Mouse (Mus musculus) testis, adult 2 months (tissue): ENCODE measurements around the gene Wnt3a.

ENCODE experiments used
- CTCF ChIP-seq: fragments of 200-500 bp; IDR thresholded peaks from 2 replicates; pipeline ENCODE4 v1.5.1; 2012; ENCODE audit warnings: low read depth, mild to moderate bottlenecking, inconsistent platforms, low read length, moderate library complexity; ENCODE audit not compliant: control insufficient read depth, insufficient read depth, insufficient replicate concordance
- POLR2A ChIP-seq: fragments of 200-500 bp; IDR thresholded peaks from 2 replicates; pipeline ENCODE4 v1.6.1; 2012; ENCODE audit warnings: low read depth, mild to moderate bottlenecking, inconsistent platforms, low read length, moderate library complexity; ENCODE audit not compliant: control insufficient read depth

DNA sequence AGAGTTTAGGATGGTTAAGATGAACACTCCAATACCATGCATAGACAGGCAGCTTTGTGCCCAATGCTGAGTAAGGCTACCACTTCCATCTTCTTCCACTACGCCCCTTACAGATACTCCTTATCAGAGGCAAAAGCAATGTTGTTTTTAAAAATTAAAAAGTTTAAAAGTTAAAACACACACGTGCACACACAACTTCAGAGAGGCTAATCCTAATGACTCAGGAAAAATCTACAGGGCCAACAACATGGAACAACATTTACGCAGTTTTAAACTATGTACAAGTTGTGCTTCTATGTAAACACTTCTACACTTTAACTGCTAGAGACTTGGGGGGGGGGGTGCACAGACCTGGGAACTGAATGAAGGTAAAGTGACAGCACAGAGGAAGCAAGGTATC is 66.5 kb downstream of the Wnt3a start:
- TF ChIP-seq CTCF: no peak
- TF ChIP-seq POLR2A: no peak
